Mouse (Mus musculus): ENCODE results near the gene Ccdc80.

DNA sequence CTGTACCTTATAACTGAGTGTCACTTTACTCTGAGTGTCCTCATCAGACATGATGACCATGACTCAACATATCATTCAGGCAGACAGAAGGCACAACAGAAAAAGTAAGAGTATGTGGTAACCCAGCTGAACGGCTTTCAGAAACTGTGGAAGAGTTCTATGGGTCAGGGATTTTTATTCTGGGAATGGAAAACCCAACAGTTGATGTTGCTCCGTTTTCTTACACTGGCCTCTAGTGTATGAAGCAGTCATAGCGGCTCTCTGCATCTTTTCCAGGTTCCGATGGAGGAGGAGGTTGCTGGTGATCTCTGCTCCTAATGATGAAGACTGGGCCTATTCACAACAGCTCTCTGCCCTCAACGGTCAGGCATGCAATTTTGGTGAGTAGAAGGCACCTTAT lies 29.4 kb downstream of the Ccdc80 start:
- TF ChIP-seq GATA1 (IDR thresholded peaks at IDR 0.05; ENCODE audit: borderline replicate concordance, low read length) (no peak), FLI1 (IDR thresholded peaks at IDR 0.05; ENCODE audit: low read length) (no peak)
